Mouse (Mus musculus): ENCODE results near the gene Rtl5. TPM values are rescaled to one million over a fixed set of nuclear protein-coding genes. Genes with fewer than 3 reads are reported as not detected.

The Rtl5 gene
- polyA plus RNA-seq, 1 experiment from 2014 or later = 9.7 TPM

DNA sequence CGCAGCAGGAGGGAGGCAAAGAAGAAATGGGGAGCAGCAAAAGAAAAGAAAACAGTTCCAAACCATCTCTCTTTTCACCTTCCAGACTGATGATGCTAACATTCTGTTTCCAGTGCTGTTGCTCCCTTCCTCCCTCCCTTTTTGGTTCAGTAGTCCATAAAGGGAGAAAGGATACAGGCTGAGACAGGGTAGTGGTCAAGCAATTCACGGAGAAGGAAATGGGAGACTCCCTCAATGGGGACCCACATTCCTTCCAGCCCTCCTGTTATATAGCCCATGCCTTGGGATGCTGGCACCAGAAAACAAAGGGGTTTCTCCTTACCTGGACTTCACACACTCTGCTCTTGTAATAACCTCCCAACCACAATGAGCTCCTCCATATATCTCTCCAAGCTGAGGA lies 413 bp upstream of the Rtl5 start:
- peaks cover 13% of the 10 kb centered on the region; the same call in 1 of the 2 replicates for H3K4me1 ChIP-seq (ENCODE audit: control insufficient read depth, insufficient read depth, low read length)
- H3K9ac ChIP-seq (ENCODE audit: low read depth, low read length) = peak overlapping the region; percentile 70; the same call in 1 of the 2 replicates
- no peaks in the 10 kb centered on the region for H3K36me3 ChIP-seq (ENCODE audit: control insufficient read depth, insufficient read depth, low read length)
- H3K27me3 ChIP-seq (ENCODE audit: control insufficient read depth, insufficient read depth, low read depth, low read length) = no peaks in the 10 kb centered on the region; the same call in 1 of the 2 replicates
- WGBS = 13% methylated on average over 2 of the region's 2 CpGs
- H3K9me3 ChIP-seq (replicated peaks; ENCODE audit: control insufficient read depth, low read length, poor library complexity, severe bottlenecking) = no peaks in the 10 kb centered on the region
- H3K4me2 ChIP-seq (ENCODE audit: low read length) = peak overlapping the region; percentile 63
- peak; percentile 34 for ATAC-seq
- peak overlapping the region; percentile 82 for H3K27ac ChIP-seq (ENCODE audit: low read length)
- H3K4me3 ChIP-seq (ENCODE audit: low read depth, low read length) = peak overlapping the region; percentile 49

DNA sequence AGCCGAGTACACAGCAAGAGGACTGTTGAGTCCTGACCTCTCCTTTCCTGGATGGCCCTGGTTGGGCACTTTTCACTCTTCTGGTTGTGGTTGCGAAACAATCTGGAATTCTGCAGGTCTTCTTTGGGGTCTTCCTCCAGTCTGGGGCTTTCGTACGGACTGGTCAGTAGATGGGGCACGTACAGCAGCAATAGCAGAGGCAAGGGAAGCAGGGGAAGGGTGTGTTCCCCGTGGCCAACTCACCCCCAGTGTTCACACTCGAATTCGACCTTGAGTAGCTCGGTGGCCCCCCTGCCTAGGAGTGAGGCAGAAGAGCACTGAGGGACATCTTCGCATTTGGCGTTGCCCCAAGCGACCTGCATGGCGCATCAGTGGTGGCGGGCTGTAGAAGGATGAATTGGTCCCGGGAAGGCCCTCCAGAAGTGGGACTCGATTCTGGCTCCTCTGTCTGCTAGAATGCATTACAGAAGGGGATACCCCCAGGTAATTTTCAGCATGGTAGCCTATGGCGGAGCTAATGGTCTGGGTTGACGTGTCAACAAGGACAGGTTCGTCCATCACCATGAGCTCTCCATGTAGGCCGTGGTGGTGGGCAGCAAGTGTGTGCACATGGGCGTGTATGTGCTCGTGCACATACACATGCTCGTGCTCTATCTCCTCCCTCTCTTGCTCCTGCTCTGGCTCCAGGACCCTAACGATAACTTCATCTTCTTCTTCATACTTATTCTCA lies 2.1 kb downstream of the Rtl5 start:
- 94% methylated on average over 24 of the region's 24 CpGs for WGBS
- no peak for ATAC-seq
- Histone ChIP-seq H3K4me2 (ENCODE audit: low read length) (peak overlapping the region; percentile 63; the same call in 1 of the 2 replicates), H3K27ac (ENCODE audit: low read length) (no peak overlapping the region), H3K27me3 (ENCODE audit: control insufficient read depth, insufficient read depth, low read depth, low read length) (no peaks in the 10 kb centered on the region; the same call in 1 of the 2 replicates), H3K9ac (ENCODE audit: low read depth, low read length) (no peak overlapping the region), H3K4me1 (ENCODE audit: control insufficient read depth, insufficient read depth, low read length) (peaks cover 18% of the 10 kb centered on the region; the same call in 1 of the 2 replicates), H3K9me3 (replicated peaks; ENCODE audit: control insufficient read depth, low read length, poor library complexity, severe bottlenecking) (no peaks in the 10 kb centered on the region), H3K36me3 (ENCODE audit: control insufficient read depth, insufficient read depth, low read length) (no peaks in the 10 kb centered on the region), H3K4me3 (ENCODE audit: low read depth, low read length) (no peak overlapping the region)

DNA sequence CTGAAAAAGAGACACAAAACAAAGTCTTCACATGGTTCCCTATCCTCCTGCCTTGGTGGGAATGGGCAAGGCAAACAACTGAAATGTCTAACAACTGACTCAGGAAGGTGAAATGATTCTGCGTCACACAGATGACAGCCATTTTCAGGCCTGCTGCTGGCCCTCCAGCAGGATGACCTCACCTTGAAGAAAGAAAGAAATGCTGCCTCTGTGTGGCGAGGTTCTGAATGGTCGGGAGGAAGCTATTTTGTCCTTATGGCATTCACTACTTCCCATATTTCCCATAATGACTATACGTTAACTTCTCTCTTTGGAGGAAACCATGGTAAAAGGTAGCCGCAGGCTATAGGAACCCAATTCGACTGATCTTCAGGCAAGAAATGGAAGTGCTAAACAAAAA lies 4.0 kb downstream of the Rtl5 start:
- Histone ChIP-seq H3K4me3 (ENCODE audit: low read depth, low read length) (no peak overlapping the region), H3K27ac (ENCODE audit: low read length) (no peak overlapping the region), H3K9ac (ENCODE audit: low read depth, low read length) (no peak overlapping the region), H3K27me3 (ENCODE audit: control insufficient read depth, insufficient read depth, low read depth, low read length) (no peaks in the 10 kb centered on the region), H3K9me3 (replicated peaks; ENCODE audit: control insufficient read depth, low read length, poor library complexity, severe bottlenecking) (no peaks in the 10 kb centered on the region), H3K4me2 (ENCODE audit: low read length) (peak overlapping the region; percentile 26; the same call in 1 of the 2 replicates), H3K4me1 (ENCODE audit: control insufficient read depth, insufficient read depth, low read length) (peaks cover 18% of the 10 kb centered on the region; the same call in 1 of the 2 replicates), H3K36me3 (ENCODE audit: control insufficient read depth, insufficient read depth, low read length) (no peaks in the 10 kb centered on the region)
- ATAC-seq = no peak
- 67% methylated on average over 6 of the region's 6 CpGs for WGBS

DNA sequence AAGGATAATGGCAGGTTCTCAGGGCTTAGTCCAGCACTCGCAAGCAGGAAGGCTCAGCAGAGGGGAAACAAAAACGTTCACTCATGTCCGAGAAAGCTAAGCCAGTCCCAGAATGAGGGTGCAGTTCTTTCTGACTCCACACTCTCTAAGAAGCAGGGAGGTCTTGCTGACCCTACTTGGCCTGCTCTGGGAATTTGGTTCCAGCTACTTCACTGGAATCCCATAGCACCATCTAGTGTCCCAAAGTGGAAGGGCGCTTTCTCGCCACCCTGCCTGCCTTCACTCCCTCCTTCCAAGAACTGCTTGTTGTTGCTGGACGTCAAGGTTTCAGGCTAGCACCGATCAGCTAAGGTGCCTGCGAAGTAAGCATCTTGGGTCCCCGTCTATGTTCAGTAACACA lies 5.0 kb downstream of the Rtl5 start:
- Histone ChIP-seq H3K4me3 (ENCODE audit: low read depth, low read length) (no peak overlapping the region), H3K36me3 (ENCODE audit: control insufficient read depth, insufficient read depth, low read length) (no peaks in the 10 kb centered on the region), H3K9ac (ENCODE audit: low read depth, low read length) (no peak overlapping the region), H3K9me3 (replicated peaks; ENCODE audit: control insufficient read depth, low read length, poor library complexity, severe bottlenecking) (no peaks in the 10 kb centered on the region), H3K27ac (ENCODE audit: low read length) (peak overlapping the region; percentile 26; the same call in 1 of the 2 replicates), H3K27me3 (ENCODE audit: control insufficient read depth, insufficient read depth, low read depth, low read length) (no peaks in the 10 kb centered on the region), H3K4me2 (ENCODE audit: low read length) (no peak overlapping the region), H3K4me1 (ENCODE audit: control insufficient read depth, insufficient read depth, low read length) (peaks cover 14% of the 10 kb centered on the region; the same call in 1 of the 2 replicates)
- ATAC-seq = peak; percentile 36
- WGBS = 20% methylated on average over 9 of the region's 9 CpGs

DNA sequence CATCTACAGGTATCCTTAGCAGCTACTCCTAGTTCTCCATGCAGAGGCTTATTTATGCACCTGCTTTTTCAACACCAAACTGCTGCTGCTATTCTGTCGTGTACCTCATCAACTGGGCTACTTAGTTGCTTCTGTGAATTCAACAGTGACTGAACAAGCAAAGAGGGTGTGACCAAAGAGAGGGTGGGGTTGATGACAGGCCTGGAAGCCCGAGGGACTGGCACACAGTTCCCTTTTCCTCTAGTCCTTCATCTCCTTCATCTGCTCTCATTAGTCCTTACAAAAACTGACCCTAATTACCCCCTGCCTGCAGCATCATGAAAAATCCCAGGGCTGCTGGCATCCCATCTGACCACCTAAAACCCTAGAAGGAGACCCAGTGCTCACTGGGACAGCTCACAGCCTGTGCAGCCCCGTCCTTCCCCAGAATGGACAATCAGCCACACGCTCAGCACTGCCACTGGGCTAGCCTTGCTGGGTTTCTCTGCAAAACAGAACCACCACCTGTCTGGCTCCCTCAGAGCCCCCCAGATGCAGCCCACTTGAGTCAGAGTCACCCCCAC lies 5.8 kb downstream of the Rtl5 start:
- 0 out of 2 replicates have a peak overlapping the region, but pooled peaks have one; percentile 6 for H3K9ac ChIP-seq (ENCODE audit: low read depth, low read length)
- WGBS = 47% methylated on average over 4 of the region's 4 CpGs

DNA sequence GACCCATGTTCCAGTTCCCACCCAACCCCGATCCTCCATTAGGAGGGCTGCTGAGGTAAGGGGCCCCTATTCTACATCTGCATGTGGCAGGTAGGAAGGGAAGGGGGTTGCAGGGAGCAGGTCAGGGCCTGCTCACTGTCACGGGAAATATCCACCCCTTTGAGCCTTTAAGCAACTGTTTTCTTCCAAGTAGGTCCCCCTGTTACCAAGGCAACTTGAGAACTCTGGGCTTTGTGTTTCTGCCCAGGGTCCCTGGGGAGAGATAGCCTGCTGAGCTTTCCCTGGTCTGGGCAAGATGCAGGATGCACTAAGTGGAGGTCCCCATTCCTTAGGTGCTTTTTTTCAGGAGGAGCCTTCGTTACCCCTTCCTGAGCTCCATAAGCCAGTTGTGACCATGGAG lies 7.0 kb downstream of the Rtl5 start:
- no peak overlapping the region for H3K4me3 ChIP-seq (ENCODE audit: low read depth, low read length)
- no peaks in the 10 kb centered on the region for H3K27me3 ChIP-seq (ENCODE audit: control insufficient read depth, insufficient read depth, low read depth, low read length)
- H3K27ac ChIP-seq (ENCODE audit: low read length) = no peak overlapping the region
- H3K4me2 ChIP-seq (ENCODE audit: low read length) = no peak overlapping the region
- H3K9me3 ChIP-seq (replicated peaks; ENCODE audit: control insufficient read depth, low read length, poor library complexity, severe bottlenecking) = no peaks in the 10 kb centered on the region
- 41% methylated on average over 3 of the region's 3 CpGs for WGBS
- no peaks in the 10 kb centered on the region for H3K36me3 ChIP-seq (ENCODE audit: control insufficient read depth, insufficient read depth, low read length)
- H3K4me1 ChIP-seq (ENCODE audit: control insufficient read depth, insufficient read depth, low read length) = peaks cover 12% of the 10 kb centered on the region; the same call in 1 of the 2 replicates
- no peak overlapping the region for H3K9ac ChIP-seq (ENCODE audit: low read depth, low read length)
- no peak for ATAC-seq

More for the DNA sequence above, 5.8 kb downstream of the Rtl5 start:
- no peak for ATAC-seq
- H3K27ac ChIP-seq (ENCODE audit: low read length) = no peak overlapping the region
- no peaks in the 10 kb centered on the region for H3K27me3 ChIP-seq (ENCODE audit: control insufficient read depth, insufficient read depth, low read depth, low read length)
- no peaks in the 10 kb centered on the region for H3K36me3 ChIP-seq (ENCODE audit: control insufficient read depth, insufficient read depth, low read length)
- H3K9me3 ChIP-seq (replicated peaks; ENCODE audit: control insufficient read depth, low read length, poor library complexity, severe bottlenecking) = no peaks in the 10 kb centered on the region
- H3K4me3 ChIP-seq (ENCODE audit: low read depth, low read length) = no peak overlapping the region
- no peak overlapping the region for H3K4me2 ChIP-seq (ENCODE audit: low read length)
- H3K4me1 ChIP-seq (ENCODE audit: control insufficient read depth, insufficient read depth, low read length) = peaks cover 14% of the 10 kb centered on the region; the same call in 1 of the 2 replicates

DNA sequence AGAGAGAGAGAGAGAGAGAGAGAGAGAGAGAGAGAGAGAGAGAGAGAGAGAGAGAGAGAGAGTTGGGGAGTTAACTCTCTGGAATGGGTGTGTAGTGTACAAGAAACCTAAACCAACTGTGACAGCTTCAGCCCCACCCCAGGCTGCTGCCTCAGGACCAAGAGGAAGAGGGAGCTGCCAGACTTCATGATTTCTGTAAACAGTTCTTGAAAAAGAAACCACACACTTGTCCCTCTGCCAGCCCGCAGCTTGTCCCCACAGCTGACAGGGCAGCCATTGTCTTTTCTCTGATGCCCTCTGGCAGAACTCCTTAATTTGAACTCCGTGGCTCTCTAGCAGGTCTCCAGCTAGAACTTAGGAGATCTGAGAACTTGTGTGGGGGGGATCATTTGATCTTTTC lies 10.2 kb downstream of the Rtl5 start:
- WGBS = 40% methylated on average over 2 of the region's 2 CpGs
- Histone ChIP-seq H3K27me3 (ENCODE audit: control insufficient read depth, insufficient read depth, low read depth, low read length) (no peaks in the 10 kb centered on the region), H3K4me1 (ENCODE audit: control insufficient read depth, insufficient read depth, low read length) (peaks cover 6% of the 10 kb centered on the region; the same call in 1 of the 2 replicates), H3K27ac (ENCODE audit: low read length) (no peak overlapping the region), H3K9me3 (replicated peaks; ENCODE audit: control insufficient read depth, low read length, poor library complexity, severe bottlenecking) (no peaks in the 10 kb centered on the region), H3K4me2 (ENCODE audit: low read length) (no peak overlapping the region), H3K9ac (ENCODE audit: low read depth, low read length) (no peak overlapping the region), H3K4me3 (ENCODE audit: low read depth, low read length) (no peak overlapping the region), H3K36me3 (ENCODE audit: control insufficient read depth, insufficient read depth, low read length) (no peaks in the 10 kb centered on the region)
- no peak for ATAC-seq

DNA sequence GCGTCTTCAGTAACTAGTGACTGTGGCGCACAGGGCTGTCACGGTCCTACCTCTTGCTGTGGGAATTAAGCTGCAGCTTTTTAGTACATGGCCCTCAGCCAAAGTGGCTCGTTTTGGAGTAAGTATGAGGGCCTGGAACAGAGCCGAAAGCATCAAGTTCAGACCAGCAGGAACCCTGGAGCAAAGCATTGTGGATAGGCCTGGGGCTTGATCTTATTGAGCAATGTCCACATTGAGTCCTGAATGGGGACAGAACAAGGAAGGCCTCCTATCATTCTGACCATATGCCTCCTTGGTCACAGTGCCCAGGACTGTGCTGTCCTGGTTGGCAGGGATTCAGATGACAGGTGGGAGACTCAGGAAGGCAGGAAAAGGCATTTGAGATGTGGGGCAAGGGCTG lies 10.9 kb downstream of the Rtl5 start:
- WGBS = 62% methylated on average over 5 of the region's 5 CpGs

DNA sequence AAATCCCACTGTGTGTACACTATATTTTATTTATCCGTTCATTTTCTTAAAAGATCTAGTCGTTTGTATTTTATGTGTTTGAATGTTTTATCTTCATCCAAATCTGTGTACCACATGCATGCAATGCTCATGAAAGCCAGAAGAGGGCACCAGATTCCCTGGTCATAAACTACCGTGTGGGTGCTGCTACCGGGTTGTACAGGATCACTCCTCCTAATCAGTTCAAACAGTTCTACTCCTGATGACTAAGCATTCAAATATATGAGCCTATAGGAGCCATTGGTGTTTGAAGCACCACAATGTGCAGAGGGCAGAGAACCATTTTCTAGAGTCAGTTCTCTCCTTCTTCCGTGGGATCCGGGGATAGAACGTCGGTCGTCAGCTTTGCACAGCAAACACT lies 11.7 kb downstream of the Rtl5 start:
- whole genome bisulfite sequencing = 64% methylated on average over 9 of the region's 9 CpGs
- no peaks in the 10 kb centered on the region for H3K36me3 ChIP-seq (ENCODE audit: control insufficient read depth, insufficient read depth, low read length)
- ATAC-seq = no peak

More for the DNA sequence above, 10.9 kb downstream of the Rtl5 start:
- H3K9me3 ChIP-seq (replicated peaks; ENCODE audit: control insufficient read depth, low read length, poor library complexity, severe bottlenecking) = no peaks in the 10 kb centered on the region
- H3K27ac ChIP-seq (ENCODE audit: low read length) = no peak overlapping the region
- H3K36me3 ChIP-seq (ENCODE audit: control insufficient read depth, insufficient read depth, low read length) = no peaks in the 10 kb centered on the region
- no peak overlapping the region for H3K4me3 ChIP-seq (ENCODE audit: low read depth, low read length)
- no peaks in the 10 kb centered on the region for H3K27me3 ChIP-seq (ENCODE audit: control insufficient read depth, insufficient read depth, low read depth, low read length)
- no peak overlapping the region for H3K4me2 ChIP-seq (ENCODE audit: low read length)
- ATAC-seq = peak; percentile 62
- no peak overlapping the region for H3K9ac ChIP-seq (ENCODE audit: low read depth, low read length)
- peaks cover 6% of the 10 kb centered on the region; the same call in 1 of the 2 replicates for H3K4me1 ChIP-seq (ENCODE audit: control insufficient read depth, insufficient read depth, low read length)

More for the DNA sequence above, 11.7 kb downstream of the Rtl5 start:
- Histone ChIP-seq H3K4me3 (ENCODE audit: low read depth, low read length) (no peak overlapping the region), H3K27me3 (ENCODE audit: control insufficient read depth, insufficient read depth, low read depth, low read length) (no peaks in the 10 kb centered on the region), H3K9me3 (replicated peaks; ENCODE audit: control insufficient read depth, low read length, poor library complexity, severe bottlenecking) (no peaks in the 10 kb centered on the region), H3K9ac (ENCODE audit: low read depth, low read length) (no peak overlapping the region), H3K4me1 (ENCODE audit: control insufficient read depth, insufficient read depth, low read length) (peaks cover 2% of the 10 kb centered on the region; the same call in 1 of the 2 replicates), H3K27ac (ENCODE audit: low read length) (no peak overlapping the region), H3K4me2 (ENCODE audit: low read length) (no peak overlapping the region)
